Mouse (Mus musculus) liver, embryonic 12.5 days (tissue): ENCODE measurements at regions not wholly inside any gene's neighbourhood (a gene's known extent, or its start where the extent isn't known, plus 50 kb on each side); places are given as distances from the start of the nearest gene placed in this dataset. TPM values are rescaled to one million over a fixed set of nuclear protein-coding genes. Genes with fewer than 3 reads are reported as not detected.

ENCODE experiments used
- microRNA-seq: library from miRNA; unstranded; fragments of <30 nt; microRNA quantifications from one replicate; pipeline ENCODE4, GENCODE M21; 2017

Small RNA genes in the stretch of these regions (microRNA-seq; reads per million reads assigned to microRNA genes)
- gene Mir6378 = not detected
